Mouse (Mus musculus) C2C12 (cell line): ENCODE results near the gene Dhx30.

Experiments used
- CTCF ChIP-seq: IDR thresholded peaks from one replicate; pipeline ENCODE4 v1.5.1; 2011; ENCODE audit not compliant: control insufficient read depth, insufficient read depth, insufficient read length
- MYOD1 ChIP-seq: IDR thresholded peaks from one replicate; pipeline ENCODE4 v1.6.1; 2011; ENCODE audit warnings: low read depth; ENCODE audit not compliant: control insufficient read depth, insufficient read length

- TF ChIP-seq CTCF = no peak
- no peak for TF ChIP-seq MYOD1
Observed at GRCm38 (mm10) chr9:110142097-110142496, 24.5 kb upstream of the Dhx30 start.
